Mouse (Mus musculus) kidney, postnatal 36 days (tissue): ENCODE measurements at regions not wholly inside any gene's neighbourhood (a gene's known extent, or its start where the extent isn't known, plus 50 kb on each side); places are given as distances from the start of the nearest gene placed in this dataset.

Source experiments
- DNase-seq, 2 experiments: peaks; one replicate each; pipeline ENCODE4 v3.0.0; 2021 to 2022; ENCODE audit warnings: mixed read lengths in 2 of 2

GRCm38 (mm10) chr11:18163156-18164024 is 209.7 kb upstream of the Etaa1 start:
- no peak for DNase-seq

- DNase-seq: no peak
Measured at GRCm38 (mm10) chr11:18156506-18156905, 202.8 kb upstream of the Etaa1 start.

DNA sequence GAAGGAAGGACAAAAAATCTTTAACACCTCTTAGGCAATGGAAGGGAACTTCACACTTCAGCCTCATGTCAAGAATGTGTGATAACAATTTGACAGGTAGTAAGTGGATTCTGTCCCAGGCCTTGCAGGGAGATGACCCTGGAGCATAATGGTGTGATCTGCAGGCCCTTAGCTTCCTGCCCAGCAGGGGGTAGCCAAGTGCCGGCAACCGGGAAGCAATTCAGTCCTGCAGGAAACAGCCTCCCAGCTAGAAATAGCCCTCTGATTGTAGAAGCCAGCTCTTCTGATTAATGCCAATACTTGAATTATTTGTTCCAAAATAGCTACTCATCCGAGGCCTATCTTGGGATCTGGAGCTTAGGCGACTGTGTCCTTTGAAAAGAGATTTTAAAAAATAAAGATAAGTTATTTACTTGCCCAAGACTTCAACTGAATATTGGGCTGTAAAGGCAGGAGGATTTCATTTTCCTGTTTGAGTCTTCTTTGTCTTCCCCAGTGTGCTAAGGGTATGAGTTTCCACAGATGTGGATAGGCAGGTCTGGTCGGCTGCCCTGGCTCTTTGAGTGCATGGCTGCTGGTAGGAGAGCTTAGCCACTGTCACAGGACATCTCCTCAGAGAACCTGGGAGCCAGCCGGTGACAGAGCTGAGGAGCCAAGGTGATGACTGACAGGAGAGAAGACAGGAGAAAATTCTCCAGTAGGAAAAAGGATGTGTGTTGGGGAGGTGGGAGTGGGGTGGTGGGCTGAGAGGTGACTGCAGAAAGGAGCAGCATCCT is 198.3 kb upstream of the Etaa1 start:
- DNase-seq: peak; percentile 34 to 81

GRCm38 (mm10) chr11:18151369-18151768 is 197.7 kb upstream of the Etaa1 start:
- DNase-seq: no peak

DNA sequence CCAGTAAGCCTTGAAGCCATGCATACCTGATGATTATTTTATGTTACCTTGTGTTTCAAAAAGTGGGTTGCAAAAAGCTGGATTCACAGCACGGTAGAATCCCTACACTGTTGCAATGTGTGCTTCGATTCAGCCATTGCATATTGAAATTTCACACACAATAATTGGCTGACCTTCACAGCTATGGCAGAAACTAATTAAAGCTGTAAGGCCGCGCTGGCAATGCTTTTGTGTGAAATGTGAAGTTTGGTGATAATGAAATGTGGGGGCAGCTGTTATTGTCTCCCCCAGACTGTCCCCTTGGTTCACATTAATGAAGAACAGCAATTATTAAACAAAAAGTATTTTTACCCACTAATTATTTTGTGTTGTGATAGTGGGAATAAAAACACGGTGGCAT is 173.8 kb upstream of the Etaa1 start:
- DNase-seq: no peak

GRCm38 (mm10) chr11:18123031-18123430 is 169.4 kb upstream of the Etaa1 start:
- no peak for DNase-seq

DNA sequence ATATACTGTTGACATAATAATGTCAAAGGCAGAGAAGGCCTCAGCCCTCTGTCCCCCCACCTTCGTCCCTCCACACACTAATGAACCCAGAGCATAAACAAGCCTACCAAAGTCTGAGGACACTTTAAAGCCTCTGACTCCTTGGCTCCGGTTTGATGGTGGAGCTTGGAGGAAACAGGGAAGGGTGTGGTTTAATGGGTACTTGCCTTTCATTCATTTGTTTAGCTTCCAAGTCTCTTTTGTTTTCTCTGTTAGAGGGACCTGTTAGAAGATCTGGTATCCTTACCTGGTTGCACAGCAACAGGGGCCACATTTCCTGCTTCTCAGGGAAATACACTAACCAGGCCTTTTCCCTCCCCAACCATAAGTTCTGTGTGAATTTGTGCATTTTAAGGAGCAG is 168.9 kb upstream of the Etaa1 start:
- no peak for DNase-seq

- no peak for DNase-seq
Measured at GRCm38 (mm10) chr11:18115693-18116450, 162.2 kb upstream of the Etaa1 start.

GRCm38 (mm10) chr11:18102841-18103240 is 149.2 kb upstream of the Etaa1 start:
- DNase-seq: no peak

DNA sequence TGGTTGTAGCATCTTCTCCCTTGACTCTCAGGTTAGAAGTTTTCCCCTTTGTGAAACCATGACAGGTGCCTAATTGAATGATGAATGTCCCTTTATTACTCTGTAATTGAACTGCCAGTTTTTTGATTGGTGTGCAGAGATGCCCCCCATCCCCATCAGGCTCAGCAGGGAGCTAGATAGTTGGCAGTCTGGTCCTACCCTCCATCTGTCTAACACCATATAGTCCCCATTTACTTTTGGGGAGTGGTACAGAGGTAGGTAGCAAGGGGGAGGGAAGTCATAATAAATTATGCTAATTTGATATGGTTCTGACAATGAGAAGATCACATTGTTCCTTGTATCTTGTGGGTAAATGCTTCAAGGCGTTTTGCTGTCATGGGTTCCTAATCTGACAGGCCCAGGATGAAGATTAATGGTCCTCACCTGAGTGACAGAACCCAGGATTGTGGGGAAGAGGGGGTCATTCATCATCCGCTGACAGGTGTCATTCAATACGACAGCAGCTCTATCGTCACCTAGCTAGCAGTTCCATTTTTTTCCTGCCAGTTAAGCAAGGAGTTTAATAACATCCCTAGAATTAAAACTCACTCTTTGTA is 122.3 kb upstream of the Etaa1 start:
- DNase-seq: no peak

- no peak for DNase-seq
Measured at GRCm38 (mm10) chr11:18070586-18071306, 117.1 kb upstream of the Etaa1 start.

DNA sequence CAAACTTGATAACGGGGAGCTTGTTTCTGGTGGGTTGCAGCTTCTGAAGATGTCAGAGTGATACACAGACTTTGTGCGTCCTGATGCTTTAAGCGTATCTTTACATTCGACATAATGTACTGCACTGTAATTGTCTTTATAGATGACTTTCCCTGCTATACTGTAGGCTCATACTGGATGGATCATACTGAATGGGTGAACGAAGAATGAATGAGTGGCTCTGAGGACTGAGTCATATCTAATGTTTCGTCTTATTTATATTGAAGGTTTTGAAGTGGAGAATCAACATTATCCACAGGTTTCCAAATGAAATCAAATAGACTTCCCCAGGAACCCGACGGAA is 116.3 kb upstream of the Etaa1 start:
- no peak for DNase-seq

GRCm38 (mm10) chr11:18069348-18070031 is 115.8 kb upstream of the Etaa1 start:
- no peak for DNase-seq

DNA sequence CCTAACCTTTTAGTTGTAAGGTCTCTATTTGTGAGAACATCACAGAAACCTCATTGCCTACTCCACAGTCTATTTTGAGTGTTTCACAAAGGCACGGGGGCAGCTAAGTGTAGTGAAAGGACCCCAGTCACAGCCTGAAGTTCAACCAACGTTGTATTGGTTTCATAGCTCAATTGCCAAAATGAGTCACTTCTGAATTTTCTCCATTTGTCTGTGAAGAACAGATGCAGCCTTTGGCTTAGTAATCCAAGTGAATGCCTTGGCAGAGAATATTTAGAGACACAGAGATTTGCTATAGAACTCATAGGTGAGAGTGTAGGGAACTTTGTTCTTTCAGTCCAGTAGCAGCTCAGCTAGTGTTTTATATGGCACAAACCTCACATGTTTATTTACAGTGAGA is 114.4 kb upstream of the Etaa1 start:
- DNase-seq: no peak

DNA sequence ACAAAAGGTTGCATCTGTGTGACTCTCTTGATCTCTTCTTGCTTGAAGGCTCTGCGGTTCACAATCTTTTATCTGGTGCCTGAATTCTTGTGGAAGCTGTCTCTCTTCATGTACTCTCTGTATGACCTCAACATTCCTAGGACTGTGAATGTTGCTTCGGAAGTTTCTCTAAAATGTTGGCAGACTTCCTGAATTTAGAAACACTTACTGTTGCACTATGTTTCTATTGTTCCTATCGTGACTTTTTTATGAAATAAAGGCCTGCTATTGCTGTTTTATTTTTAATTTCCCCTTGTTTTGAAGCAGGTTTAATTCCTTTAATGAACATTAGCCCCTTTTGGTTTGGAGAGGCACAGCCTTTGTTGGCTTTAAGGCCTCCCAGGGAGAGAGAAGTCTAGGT is 114.0 kb upstream of the Etaa1 start:
- peak in 1 of 2 experiments; percentile 1 for DNase-seq

DNA sequence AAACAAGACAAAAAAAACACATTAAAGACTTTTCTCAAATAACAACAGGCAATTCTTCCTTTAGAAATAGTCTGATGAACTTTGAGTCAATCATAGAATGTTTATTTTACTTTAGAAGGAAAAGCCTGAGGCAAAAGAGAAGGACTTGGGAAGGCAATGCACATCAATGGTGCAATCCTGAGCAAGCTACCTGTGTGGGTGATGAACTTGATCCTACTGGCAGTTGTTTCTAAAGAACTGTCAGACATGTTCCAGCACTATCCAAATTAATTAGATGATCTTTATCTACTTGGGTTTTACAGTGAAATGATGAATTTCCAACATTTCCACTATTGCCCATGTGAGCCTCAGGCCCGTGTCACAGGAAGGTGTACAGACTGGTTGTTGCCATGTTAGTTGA is 87.9 kb upstream of the Etaa1 start:
- DNase-seq: no peak

- DNase-seq: no peak
Measured at GRCm38 (mm10) chr11:18031049-18031448, 77.4 kb upstream of the Etaa1 start.

DNA sequence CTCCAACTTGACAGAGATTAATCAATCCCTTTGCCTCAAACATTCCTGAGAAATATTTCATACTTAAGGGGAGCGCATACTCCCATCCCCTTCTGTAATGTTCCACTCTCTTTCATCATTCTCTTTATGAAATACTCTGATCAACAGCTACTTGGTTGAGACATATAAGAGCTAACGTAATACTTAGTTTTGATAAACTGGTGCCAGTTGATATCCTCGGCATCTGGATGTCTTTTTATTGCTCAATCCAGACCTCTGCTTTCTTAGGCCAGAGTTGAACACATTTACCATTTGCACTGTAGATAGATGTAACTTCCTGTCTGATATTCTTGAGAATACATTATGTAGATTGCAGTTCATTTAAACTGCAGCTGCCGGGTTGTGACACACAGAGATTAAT is 68.4 kb upstream of the Etaa1 start:
- no peak for DNase-seq

GRCm38 (mm10) chr11:18015239-18015638 is 61.6 kb upstream of the Etaa1 start:
- DNase-seq: no peak

- no peak for DNase-seq
Measured at GRCm38 (mm10) chr11:18014610-18015009, 60.9 kb upstream of the Etaa1 start.

GRCm38 (mm10) chr11:18012085-18012484 is 58.4 kb upstream of the Etaa1 start:
- no peak for DNase-seq
